Mouse (Mus musculus) hindbrain, embryonic 15.5 days (tissue): ENCODE results near the gene Kcnj2. TPM values are rescaled to one million over a fixed set of nuclear protein-coding genes. Genes with fewer than 3 reads are reported as not detected.

Experiments
- ATAC-seq: fragments of 200-750 bp; cut with Nextera tagmentation; 2 replicates; pipeline ENCODE4 v1.8.0; 2017; ENCODE audit warnings: low read depth, moderate number of reproducible peaks, moderate TSS enrichment; ENCODE audit not compliant: low FRiP score
- H3K27ac ChIP-seq: fragments of 300-500 bp; sonication (generic); replicated peaks from 2 replicates; pipeline ENCODE4 v1.5.1; 2015; ENCODE audit warnings: mild to moderate bottlenecking, inconsistent platforms
- H3K27me3 ChIP-seq: fragments of 300-500 bp; sonication (generic); 2 replicates; pipeline ENCODE4 v1.6.1; 2015; ENCODE audit warnings: control low read depth, inconsistent platforms
- H3K36me3 ChIP-seq: fragments of 300-500 bp; sonication (generic); 2 replicates; pipeline ENCODE4 v1.6.1; 2015; ENCODE audit warnings: control low read depth, inconsistent platforms
- H3K4me1 ChIP-seq: fragments of 300-500 bp; sonication (generic); replicated peaks from 2 replicates; pipeline ENCODE4 v1.6.1; 2015; ENCODE audit warnings: control low read depth, inconsistent platforms
- H3K4me2 ChIP-seq: fragments of 300-500 bp; sonication (generic); 2 replicates; pipeline ENCODE4 v1.6.1; 2015; ENCODE audit warnings: moderate library complexity, mild to moderate bottlenecking, inconsistent platforms
- H3K4me3 ChIP-seq: fragments of 300-500 bp; sonication (generic); 2 replicates; pipeline ENCODE4 v1.5.1; 2015; ENCODE audit warnings: mild to moderate bottlenecking, inconsistent platforms
- H3K9ac ChIP-seq: fragments of 300-500 bp; sonication (generic); 2 replicates; pipeline ENCODE4 v1.6.1; 2015; ENCODE audit warnings: inconsistent platforms
- H3K9me3 ChIP-seq: fragments of 300-500 bp; sonication (generic); 2 replicates; pipeline ENCODE4 v1.6.1; 2016; ENCODE audit warnings: control low read depth, inconsistent platforms
- WGBS: fragments of 180-500 bp; shearing (Covaris S2); methylation state at CpG from one replicate; pipeline ENCODE4 v1.1.7; 2015; 5-methylcytosine and 5-hydroxymethylcytosine counted together
- polyA plus RNA-seq: library from polyadenylated mRNA; unstranded; fragments of >200 nt; fragmentation: Nextera tagmentation; extraction: Ambion mirVana; gene quantifications from 2 replicates; pipeline ENCODE4 v1.2.1, GENCODE M21; 2015

Gene Kcnj2
- polyA plus RNA-seq = 0.98 and 1.3 TPM in 2 replicates

DNA sequence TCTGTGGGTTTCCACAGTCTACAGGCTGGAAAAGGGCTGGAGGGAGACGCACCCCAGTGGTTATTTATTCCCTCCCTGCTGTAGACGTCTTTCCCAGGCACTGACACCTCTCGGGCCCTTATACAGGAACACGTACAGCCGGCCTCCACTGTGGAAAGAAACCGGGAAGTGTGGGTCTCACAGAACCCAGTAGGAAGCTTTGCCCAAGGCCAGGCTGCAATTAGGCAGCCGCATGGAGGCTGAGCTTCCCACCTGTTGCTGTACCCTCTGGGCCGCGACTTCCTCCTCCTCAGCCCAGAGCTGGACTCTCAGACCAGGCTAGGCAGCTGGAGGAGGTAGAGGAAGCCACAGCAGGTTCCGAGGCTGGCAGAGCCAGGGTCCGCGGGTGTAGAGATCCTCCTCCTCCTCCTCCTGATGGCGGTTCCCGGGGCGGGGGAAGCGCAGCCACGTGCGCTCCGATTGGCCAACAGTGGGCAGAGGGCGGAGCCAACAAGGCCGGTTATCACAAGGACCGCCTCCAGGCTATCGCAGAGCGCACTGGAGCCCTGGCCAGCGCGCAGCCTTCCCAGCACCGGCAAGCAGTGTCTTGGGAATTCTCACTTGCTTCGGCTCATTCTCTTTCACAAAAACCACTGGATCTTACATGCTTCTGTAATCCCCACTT, at the start of gene Kcnj2:
Gene Kcnj2 (plus strand): TSS at position 530 of the 664 bp plus-strand sequence.
- no peaks in the 10 kb centered on the region for H3K36me3 ChIP-seq
- H3K27me3 ChIP-seq = 0 out of 2 replicates have a peak, but pooled peaks cover 6% of the 10 kb centered on the region
- under 1% methylated on average over 28 of the region's 28 CpGs for WGBS
- no peaks in the 10 kb centered on the region for H3K9me3 ChIP-seq
- ATAC-seq = peak; percentile 99
- H3K9ac ChIP-seq = peak within 1 kb of the TSS; percentile 56
- H3K4me3 ChIP-seq = peak within 1 kb of the TSS; percentile 74
- peak within 1 kb of the TSS; percentile 70 for H3K27ac ChIP-seq
- H3K4me1 ChIP-seq = peaks cover 29% of the 10 kb centered on the region
- peak within 1 kb of the TSS; percentile 97 for H3K4me2 ChIP-seq

GRCm38 (mm10) chr11:111016206-111016605, 49.8 kb upstream of the Kcnj2 start:
- 90% methylated on average over 3 of the region's 3 CpGs for WGBS
- Histone ChIP-seq H3K27ac (no peak overlapping the region), H3K9ac (no peak overlapping the region), H3K36me3 (no peaks in the 10 kb centered on the region), H3K4me1 (no peaks in the 10 kb centered on the region), H3K9me3 (no peaks in the 10 kb centered on the region), H3K4me2 (no peak overlapping the region), H3K4me3 (no peak overlapping the region), H3K27me3 (no peaks in the 10 kb centered on the region)
- no peak for ATAC-seq

DNA sequence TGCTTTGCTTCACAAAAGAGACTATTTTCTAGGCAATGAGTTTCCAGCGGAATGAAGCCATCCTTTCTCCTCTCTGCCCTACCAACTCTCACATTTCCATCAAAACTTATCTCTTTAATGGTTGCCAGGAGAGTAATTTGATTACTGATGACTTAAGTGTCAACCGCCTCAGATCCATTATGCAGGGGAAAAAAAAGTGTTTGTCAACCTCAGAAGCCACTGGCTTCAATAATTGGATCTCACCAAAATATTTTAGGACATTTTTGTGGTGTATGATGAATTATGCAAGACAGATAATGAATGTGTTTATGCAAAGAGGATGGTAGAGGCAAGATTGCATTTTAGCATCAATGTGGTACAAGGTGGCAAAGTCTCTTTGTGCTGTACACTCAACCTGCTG, 45.8 kb upstream of the Kcnj2 start:
- H3K36me3 ChIP-seq = no peaks in the 10 kb centered on the region
- H3K9ac ChIP-seq = no peak overlapping the region
- H3K4me3 ChIP-seq = no peak overlapping the region
- no peak overlapping the region for H3K27ac ChIP-seq
- no peak overlapping the region for H3K4me2 ChIP-seq
- H3K9me3 ChIP-seq = no peaks in the 10 kb centered on the region
- WGBS = 15% methylated on average over 2 of the region's 2 CpGs
- H3K4me1 ChIP-seq = no peaks in the 10 kb centered on the region
- ATAC-seq = no peak
- no peaks in the 10 kb centered on the region for H3K27me3 ChIP-seq

- no peak overlapping the region for H3K4me2 ChIP-seq
- ATAC-seq = peak; percentile 73
- no peaks in the 10 kb centered on the region for H3K9me3 ChIP-seq
- no peak overlapping the region for H3K9ac ChIP-seq
- WGBS = 41% methylated on average over 8 of the region's 8 CpGs
- H3K4me3 ChIP-seq = no peak overlapping the region
- no peaks in the 10 kb centered on the region for H3K27me3 ChIP-seq
- H3K36me3 ChIP-seq = no peaks in the 10 kb centered on the region
- 0 out of 2 replicates have a peak overlapping the region, but pooled peaks have one; percentile 15 for H3K27ac ChIP-seq
- H3K4me1 ChIP-seq = no peaks in the 10 kb centered on the region
Measured at GRCm38 (mm10) chr11:111022681-111023281, 43.2 kb upstream of the Kcnj2 start.

DNA sequence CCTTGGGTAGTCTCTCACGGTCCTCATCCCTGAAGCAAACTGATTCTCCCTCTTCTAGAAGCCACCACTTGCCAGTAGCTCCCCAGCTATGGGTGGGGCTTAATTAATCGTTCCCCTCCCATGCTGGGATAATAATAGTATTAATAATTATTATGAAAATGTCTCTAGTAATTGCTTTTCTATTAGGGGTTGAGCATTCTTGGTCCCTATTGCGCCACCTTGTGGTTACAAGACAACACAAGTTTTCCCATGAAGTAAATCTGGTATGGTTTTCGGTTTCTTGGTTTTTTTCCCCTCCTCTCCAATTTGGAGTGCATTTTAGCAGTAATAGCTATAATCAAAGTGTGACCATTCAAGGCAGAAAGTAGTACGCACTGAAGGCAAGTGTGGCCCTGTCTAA, 23.8 kb upstream of the Kcnj2 start:
- no peak overlapping the region for H3K27ac ChIP-seq
- H3K9me3 ChIP-seq = no peaks in the 10 kb centered on the region
- ATAC-seq = no peak
- H3K4me1 ChIP-seq = no peaks in the 10 kb centered on the region
- no peak overlapping the region for H3K9ac ChIP-seq
- WGBS = 47% methylated on average over 5 of the region's 5 CpGs
- no peaks in the 10 kb centered on the region for H3K27me3 ChIP-seq
- H3K4me2 ChIP-seq = no peak overlapping the region
- no peaks in the 10 kb centered on the region for H3K36me3 ChIP-seq
- H3K4me3 ChIP-seq = no peak overlapping the region

DNA sequence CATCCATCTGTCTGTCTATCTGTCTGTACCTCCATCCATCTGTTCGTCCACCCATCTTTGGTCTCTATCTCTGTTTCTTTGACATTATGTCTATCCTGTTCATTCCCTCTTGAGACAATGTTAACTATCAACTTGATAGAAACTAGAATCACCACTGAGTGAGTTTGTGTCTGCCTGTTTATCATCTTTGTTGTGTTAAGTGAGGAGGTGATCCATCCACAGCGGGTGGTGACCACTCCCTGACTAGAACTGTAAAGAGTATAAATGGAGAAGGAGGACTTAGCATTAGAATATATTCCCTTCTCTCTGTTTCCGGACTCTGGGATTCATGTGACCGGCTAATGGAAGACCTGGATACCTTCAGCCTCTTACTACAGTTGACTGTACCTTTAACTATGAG, 22.7 kb upstream of the Kcnj2 start:
- no peak overlapping the region for H3K4me2 ChIP-seq
- H3K9ac ChIP-seq = no peak overlapping the region
- no peaks in the 10 kb centered on the region for H3K36me3 ChIP-seq
- H3K4me3 ChIP-seq = no peak overlapping the region
- H3K4me1 ChIP-seq = no peaks in the 10 kb centered on the region
- WGBS = 80% methylated on average over 4 of the region's 4 CpGs
- H3K27ac ChIP-seq = no peak overlapping the region
- ATAC-seq = no peak
- no peaks in the 10 kb centered on the region for H3K27me3 ChIP-seq
- no peaks in the 10 kb centered on the region for H3K9me3 ChIP-seq

GRCm38 (mm10) chr11:111054252-111054651, 11.7 kb upstream of the Kcnj2 start:
- ATAC-seq = no peak
- WGBS = 87% methylated on average over 3 of the region's 3 CpGs

DNA sequence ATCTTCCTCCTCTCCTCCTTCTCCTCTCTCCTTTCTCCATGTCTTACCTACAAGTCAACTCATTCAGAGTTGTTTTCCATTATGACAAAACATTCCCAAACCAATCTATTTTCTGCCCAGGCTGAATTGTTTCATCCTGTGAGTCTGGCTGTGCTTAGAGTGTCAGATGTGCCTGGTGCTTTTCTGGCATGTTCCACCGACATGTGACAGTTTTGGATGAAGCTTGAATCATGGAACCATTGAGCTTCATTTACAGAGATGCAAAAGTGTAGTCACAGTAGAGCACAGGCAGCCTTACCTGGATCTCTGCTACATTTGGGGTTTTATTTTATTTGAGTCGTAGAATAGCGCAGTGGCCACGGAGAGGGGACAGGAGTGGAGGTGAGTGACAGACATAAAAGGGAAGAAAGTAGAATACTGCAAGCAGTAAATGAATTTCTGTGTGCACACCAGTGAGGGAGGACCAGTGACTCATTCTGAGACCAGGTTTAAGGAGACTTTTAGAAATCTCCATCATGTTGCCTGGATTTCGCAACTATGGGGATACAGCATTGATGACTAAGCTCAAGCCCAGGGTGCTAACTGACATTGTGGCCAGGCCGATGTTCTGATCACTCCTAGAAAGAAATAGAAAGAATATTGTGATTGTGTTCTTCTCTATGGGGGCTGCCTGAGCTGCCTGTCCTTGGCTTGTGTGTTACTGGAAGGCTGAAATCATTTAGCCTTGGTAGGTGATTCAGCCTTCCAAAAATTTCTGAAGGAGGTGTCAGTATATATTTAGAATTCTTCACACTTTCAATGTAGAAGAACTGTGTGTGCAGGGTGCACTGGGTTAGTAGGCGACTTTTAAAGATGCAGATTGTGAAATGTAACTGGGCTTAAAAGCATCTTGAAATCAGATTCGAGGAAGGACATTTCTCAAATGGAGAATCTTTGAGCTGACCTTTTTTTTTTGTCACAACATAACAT, 10.8 kb upstream of the Kcnj2 start:
- H3K27ac ChIP-seq = no peak overlapping the region
- H3K9ac ChIP-seq = no peak overlapping the region
- no peak for ATAC-seq
- 91% methylated on average over 8 of the region's 8 CpGs for WGBS
- H3K27me3 ChIP-seq = no peaks in the 10 kb centered on the region
- H3K36me3 ChIP-seq = no peaks in the 10 kb centered on the region
- H3K9me3 ChIP-seq = no peaks in the 10 kb centered on the region
- H3K4me3 ChIP-seq = no peak overlapping the region
- H3K4me1 ChIP-seq = no peaks in the 10 kb centered on the region
- no peak overlapping the region for H3K4me2 ChIP-seq

More at GRCm38 (mm10) chr11:111054252-111054651, 11.7 kb upstream of the Kcnj2 start:
- no peaks in the 10 kb centered on the region for H3K4me1 ChIP-seq
- no peaks in the 10 kb centered on the region for H3K36me3 ChIP-seq
- no peaks in the 10 kb centered on the region for H3K9me3 ChIP-seq
- no peaks in the 10 kb centered on the region for H3K27me3 ChIP-seq
- no peak overlapping the region for H3K27ac ChIP-seq
- no peak overlapping the region for H3K4me2 ChIP-seq
- H3K4me3 ChIP-seq = no peak overlapping the region
- no peak overlapping the region for H3K9ac ChIP-seq

- ATAC-seq = no peak
Measured at GRCm38 (mm10) chr11:111056030-111056429, 9.9 kb upstream of the Kcnj2 start.

DNA sequence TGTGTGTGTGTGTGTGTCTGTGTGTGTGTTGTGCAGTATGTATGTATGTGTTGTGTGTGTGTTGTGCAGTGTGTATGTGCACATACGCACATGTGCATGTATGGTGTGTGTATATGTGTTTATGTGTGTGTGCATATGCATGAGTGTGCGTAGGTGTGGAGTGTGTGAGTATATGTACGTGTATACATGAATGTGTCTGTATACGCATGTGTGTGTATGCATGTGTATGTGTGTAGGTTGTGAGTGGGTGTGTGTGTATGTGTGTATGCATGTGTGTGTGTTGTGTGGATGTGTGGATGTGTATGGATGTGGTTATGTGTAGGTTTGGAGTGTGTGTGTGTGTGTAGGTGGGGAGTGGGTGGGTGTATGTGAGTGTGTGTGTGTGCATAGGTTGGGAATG, 8.5 kb upstream of the Kcnj2 start:
- Histone ChIP-seq H3K36me3 (no peaks in the 10 kb centered on the region), H3K27ac (no peak overlapping the region), H3K4me3 (no peak overlapping the region), H3K9ac (no peak overlapping the region), H3K4me1 (no peaks in the 10 kb centered on the region), H3K4me2 (no peak overlapping the region), H3K9me3 (no peaks in the 10 kb centered on the region), H3K27me3 (no peaks in the 10 kb centered on the region)
- ATAC-seq = no peak
- WGBS = 94% methylated on average over 4 of the region's 4 CpGs

More at GRCm38 (mm10) chr11:111056030-111056429, 9.9 kb upstream of the Kcnj2 start:
- Histone ChIP-seq H3K4me1 (no peaks in the 10 kb centered on the region), H3K9me3 (no peaks in the 10 kb centered on the region), H3K27ac (no peak overlapping the region), H3K4me3 (no peak overlapping the region), H3K4me2 (no peak overlapping the region), H3K9ac (no peak overlapping the region), H3K27me3 (no peaks in the 10 kb centered on the region), H3K36me3 (no peaks in the 10 kb centered on the region)
- WGBS = 71% methylated on average over 13 of the region's 13 CpGs

- peaks cover 4% of the 10 kb centered on the region; the same call in 1 of the 2 replicates for H3K4me1 ChIP-seq
- no peaks in the 10 kb centered on the region for H3K36me3 ChIP-seq
- no peaks in the 10 kb centered on the region for H3K27me3 ChIP-seq
- no peak overlapping the region for H3K9ac ChIP-seq
- ATAC-seq = no peak
- H3K9me3 ChIP-seq = no peaks in the 10 kb centered on the region
- no peak overlapping the region for H3K4me2 ChIP-seq
- no peak overlapping the region for H3K4me3 ChIP-seq
- no peak overlapping the region for H3K27ac ChIP-seq
Measured at GRCm38 (mm10) chr11:111059440-111059839, 6.5 kb upstream of the Kcnj2 start.

GRCm38 (mm10) chr11:111060216-111060615, 5.7 kb upstream of the Kcnj2 start:
- no peak for ATAC-seq

More at GRCm38 (mm10) chr11:111060216-111060615, 5.7 kb upstream of the Kcnj2 start:
- no peaks in the 10 kb centered on the region for H3K27me3 ChIP-seq
- H3K4me3 ChIP-seq = no peak overlapping the region
- 29% methylated on average over 5 of the region's 5 CpGs for WGBS
- H3K9me3 ChIP-seq = no peaks in the 10 kb centered on the region
- no peak overlapping the region for H3K4me2 ChIP-seq
- H3K9ac ChIP-seq = no peak overlapping the region
- H3K27ac ChIP-seq = no peak overlapping the region
- H3K4me1 ChIP-seq = peaks cover 11% of the 10 kb centered on the region; the same call in 1 of the 2 replicates
- H3K36me3 ChIP-seq = no peaks in the 10 kb centered on the region
